Mouse (Mus musculus): ENCODE data around the gene Gtf2i.

The Gtf2i gene

DNA sequence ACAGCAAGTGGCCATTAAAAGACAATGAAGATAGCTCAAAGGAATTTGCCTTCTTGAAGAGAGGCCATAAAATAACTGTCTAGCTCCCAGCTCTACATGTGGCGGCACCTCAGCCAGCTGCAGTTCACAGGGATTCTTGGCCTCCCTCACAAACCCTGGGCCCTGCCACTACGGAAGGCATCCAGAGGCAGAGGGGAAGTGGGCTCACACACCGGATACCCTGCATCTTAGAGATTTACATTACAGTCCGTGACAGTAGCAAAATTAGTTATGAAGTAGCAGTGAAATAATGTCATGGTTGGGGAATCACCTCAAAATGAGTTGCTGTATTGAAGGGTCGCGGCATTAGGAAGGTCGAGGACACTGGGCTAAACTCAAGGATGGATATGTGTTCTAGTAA is 126.0 kb downstream of the Gtf2i start:
- no peak for DNase-seq

All from cerebellum, postnatal 36 days (tissue).